Mouse (Mus musculus): ENCODE measurements around the gene Golm1. TPM values are rescaled to one million over a fixed set of nuclear protein-coding genes. Genes with fewer than 3 reads are reported as not detected.

The Golm1 gene
- polyA plus RNA-seq, 1 experiment, result 13.9 TPM

DNA sequence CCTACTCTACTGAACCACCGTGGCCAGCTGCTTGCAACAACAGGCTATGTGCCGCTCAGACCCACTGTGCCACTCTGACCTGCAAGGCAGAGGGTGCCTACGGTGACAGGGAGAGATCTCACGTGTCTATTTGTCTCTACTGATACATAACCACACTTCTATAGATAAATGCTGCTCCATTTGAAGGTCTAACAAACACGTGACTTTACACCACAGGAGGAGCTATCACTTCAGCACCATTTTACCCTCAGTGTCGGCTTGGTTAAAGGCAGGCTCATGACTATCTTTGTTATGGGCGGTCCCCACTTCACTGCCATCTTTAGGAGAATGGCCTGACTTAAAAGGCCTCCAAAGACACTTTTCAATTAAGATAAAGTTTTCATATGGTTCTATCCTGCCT, 7.0 kb upstream of the Golm1 start:
- Histone ChIP-seq H3K27ac (ENCODE audit: control insufficient read depth, insufficient read depth, low read depth, low read length, poor library complexity) (no peak overlapping the region; the same call in 1 of the 2 replicates), H3K4me3 (replicated peaks; ENCODE audit: control insufficient read depth, low read depth, low read length) (no peak overlapping the region), H3K4me1 (ENCODE audit: control insufficient read depth, insufficient read depth, low read length) (peaks cover 1% of the 10 kb centered on the region; the same call in 1 of the 2 replicates)
- TF ChIP-seq CTCF (IDR thresholded peaks at IDR 0.05; ENCODE audit: control insufficient read depth, insufficient read depth, low read length) (no peak), POLR2A (IDR thresholded peaks at IDR 0.05; ENCODE audit: borderline replicate concordance, control insufficient read depth, low read depth, low read length) (no peak)
- 29% methylated on average over 7 of the region's 7 CpGs for WGBS

- Histone ChIP-seq H3K4me3 (replicated peaks; ENCODE audit: control insufficient read depth, low read depth, low read length) (no peak overlapping the region), H3K27ac (ENCODE audit: control insufficient read depth, insufficient read depth, low read depth, low read length, poor library complexity) (no peak overlapping the region), H3K4me1 (ENCODE audit: control insufficient read depth, insufficient read depth, low read length) (peaks cover 1% of the 10 kb centered on the region; the same call in 1 of the 2 replicates)
- TF ChIP-seq POLR2A (IDR thresholded peaks at IDR 0.05; ENCODE audit: borderline replicate concordance, control insufficient read depth, low read depth, low read length) (no peak), CTCF (IDR thresholded peaks at IDR 0.05; ENCODE audit: control insufficient read depth, insufficient read depth, low read length) (no peak)
- 37% methylated on average over 4 of the region's 4 CpGs for WGBS
These were observed 4.3 kb upstream of the Golm1 start for GRCm38 (mm10) chr13:59679908-59680307.

- 67% methylated on average over 4 of the region's 4 CpGs for WGBS
- Histone ChIP-seq H3K27ac (ENCODE audit: control insufficient read depth, insufficient read depth, low read depth, low read length, poor library complexity) (no peak overlapping the region), H3K4me3 (replicated peaks; ENCODE audit: control insufficient read depth, low read depth, low read length) (no peak overlapping the region), H3K4me1 (ENCODE audit: control insufficient read depth, insufficient read depth, low read length) (peaks cover 3% of the 10 kb centered on the region; the same call in 1 of the 2 replicates)
- TF ChIP-seq POLR2A (IDR thresholded peaks at IDR 0.05; ENCODE audit: borderline replicate concordance, control insufficient read depth, low read depth, low read length), result no peak
- TF ChIP-seq CTCF (IDR thresholded peaks at IDR 0.05; ENCODE audit: control insufficient read depth, insufficient read depth, low read length), result no peak
These were observed 3.7 kb upstream of the Golm1 start for GRCm38 (mm10) chr13:59679306-59679705.

- H3K4me1 ChIP-seq (ENCODE audit: control insufficient read depth, insufficient read depth, low read length), result peaks cover 6% of the 10 kb centered on the region; the same call in 1 of the 2 replicates
- H3K4me3 ChIP-seq (replicated peaks; ENCODE audit: control insufficient read depth, low read depth, low read length), result no peak overlapping the region
- no peak overlapping the region for H3K27ac ChIP-seq (ENCODE audit: control insufficient read depth, insufficient read depth, low read depth, low read length, poor library complexity)
- no peak for TF ChIP-seq POLR2A (IDR thresholded peaks at IDR 0.05; ENCODE audit: borderline replicate concordance, control insufficient read depth, low read depth, low read length)
- no peak for TF ChIP-seq CTCF (IDR thresholded peaks at IDR 0.05; ENCODE audit: control insufficient read depth, insufficient read depth, low read length)
- WGBS, result 40% methylated on average over 12 of the region's 12 CpGs
These were observed 962 bp upstream of the Golm1 start for GRCm38 (mm10) chr13:59676316-59677229.

DNA sequence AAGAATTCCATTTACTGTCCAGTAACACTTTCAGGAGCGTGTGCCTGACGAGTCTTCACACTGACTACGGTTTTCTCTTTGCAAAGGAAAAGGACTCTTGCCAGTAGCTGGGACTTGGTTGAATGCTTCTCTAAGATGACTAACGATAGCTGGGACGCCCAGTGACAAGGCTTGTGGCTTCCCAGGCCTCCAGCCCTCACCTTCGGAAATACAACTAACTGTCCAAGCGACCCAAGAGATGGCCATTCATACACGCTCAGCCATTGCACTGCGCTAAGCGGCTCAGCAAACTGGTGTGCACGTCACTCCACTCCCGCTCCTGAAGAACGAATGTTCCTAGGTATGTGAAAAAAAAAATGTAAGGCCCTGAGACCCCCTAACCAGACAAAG, 855 bp downstream of the Golm1 start:
- H3K4me1 ChIP-seq (ENCODE audit: control insufficient read depth, insufficient read depth, low read length), result peaks cover 6% of the 10 kb centered on the region; the same call in 1 of the 2 replicates
- no peak for TF ChIP-seq POLR2A (IDR thresholded peaks at IDR 0.05; ENCODE audit: borderline replicate concordance, control insufficient read depth, low read depth, low read length)
- no peak for TF ChIP-seq CTCF (IDR thresholded peaks at IDR 0.05; ENCODE audit: control insufficient read depth, insufficient read depth, low read length)

DNA sequence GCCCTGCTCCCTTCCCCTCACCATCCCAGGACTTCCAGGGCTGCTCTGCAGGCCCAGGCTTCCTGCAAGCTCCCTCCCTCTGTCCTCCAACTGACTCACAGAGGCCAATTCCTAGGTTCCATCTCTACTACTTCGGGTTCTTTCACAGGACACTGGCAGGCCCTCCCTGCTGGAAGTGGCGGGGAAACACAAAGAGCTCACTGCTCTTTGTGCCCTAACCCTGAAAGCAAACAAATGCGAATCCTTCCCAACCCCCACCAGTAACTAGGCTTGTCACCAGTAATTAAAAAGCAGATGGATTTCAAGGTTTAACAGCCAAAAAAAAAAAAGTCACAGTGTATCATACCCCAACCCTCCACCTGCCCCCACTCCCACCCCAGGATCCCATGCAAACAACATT, 1.4 kb downstream of the Golm1 start:
- H3K27ac ChIP-seq (ENCODE audit: control insufficient read depth, insufficient read depth, low read depth, low read length, poor library complexity), result no peak overlapping the region; the same call in 1 of the 2 replicates
- no peak for TF ChIP-seq POLR2A (IDR thresholded peaks at IDR 0.05; ENCODE audit: borderline replicate concordance, control insufficient read depth, low read depth, low read length)
- no peak for TF ChIP-seq CTCF (IDR thresholded peaks at IDR 0.05; ENCODE audit: control insufficient read depth, insufficient read depth, low read length)
- 54% methylated on average over 3 of the region's 3 CpGs for WGBS
- peak overlapping the region; percentile 87 for H3K4me3 ChIP-seq (replicated peaks; ENCODE audit: control insufficient read depth, low read depth, low read length)
- peaks cover 6% of the 10 kb centered on the region; the same call in 1 of the 2 replicates for H3K4me1 ChIP-seq (ENCODE audit: control insufficient read depth, insufficient read depth, low read length)

More for the DNA sequence above, 855 bp downstream of the Golm1 start:
- 3% methylated on average over 13 of the region's 13 CpGs for WGBS
- peak overlapping the region; percentile 87 for H3K4me3 ChIP-seq (replicated peaks; ENCODE audit: control insufficient read depth, low read depth, low read length)
- peak overlapping the region; percentile 54 for H3K27ac ChIP-seq (ENCODE audit: control insufficient read depth, insufficient read depth, low read depth, low read length, poor library complexity)

DNA sequence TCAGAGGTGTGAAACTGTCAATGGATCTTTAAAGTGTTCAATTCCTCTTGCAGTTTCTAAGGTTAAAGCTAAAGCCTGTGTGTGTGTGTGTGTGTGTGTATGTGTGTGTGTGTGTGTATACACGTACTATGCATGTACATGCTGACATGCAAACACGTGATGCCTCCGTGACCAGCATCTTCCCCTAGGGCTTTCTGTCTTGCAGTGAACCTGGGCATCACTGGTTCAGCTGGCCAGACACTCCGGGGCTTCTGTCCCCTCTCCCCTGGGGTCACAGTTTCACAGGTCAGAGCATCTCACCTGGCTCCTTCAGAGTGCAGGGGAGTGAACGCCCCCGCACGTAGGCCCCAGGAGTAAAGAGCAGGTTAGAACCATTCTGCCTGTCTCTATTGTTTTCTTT, 2.0 kb downstream of the Golm1 start:
- Histone ChIP-seq H3K4me1 (ENCODE audit: control insufficient read depth, insufficient read depth, low read length) (peaks cover 6% of the 10 kb centered on the region; the same call in 1 of the 2 replicates), H3K27ac (ENCODE audit: control insufficient read depth, insufficient read depth, low read depth, low read length, poor library complexity) (no peak overlapping the region; the same call in 1 of the 2 replicates), H3K4me3 (replicated peaks; ENCODE audit: control insufficient read depth, low read depth, low read length) (peak overlapping the region; percentile 9)
- WGBS, result 93% methylated on average over 7 of the region's 7 CpGs
- TF ChIP-seq POLR2A (IDR thresholded peaks at IDR 0.05; ENCODE audit: borderline replicate concordance, control insufficient read depth, low read depth, low read length) (no peak), CTCF (IDR thresholded peaks at IDR 0.05; ENCODE audit: control insufficient read depth, insufficient read depth, low read length) (no peak)

DNA sequence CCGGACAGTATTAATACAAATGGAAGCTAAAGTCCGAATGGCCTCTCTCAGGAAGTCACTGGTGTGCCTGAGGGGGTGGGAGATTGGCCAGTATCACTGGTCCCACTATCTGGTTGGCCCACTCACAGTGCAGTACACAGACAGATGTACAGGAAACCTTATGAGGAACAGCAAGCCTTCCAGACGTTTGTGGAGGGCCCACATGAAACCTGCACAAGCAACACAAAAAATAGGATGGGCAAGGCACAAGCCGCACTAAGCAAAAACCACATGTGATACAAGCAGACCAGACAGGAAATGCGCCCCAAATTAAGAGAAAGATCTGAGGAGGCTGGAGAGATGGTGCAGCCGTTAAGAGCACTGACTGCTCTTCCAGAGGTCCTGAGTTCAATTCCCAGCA, 3.4 kb downstream of the Golm1 start:
- no peak for TF ChIP-seq POLR2A (IDR thresholded peaks at IDR 0.05; ENCODE audit: borderline replicate concordance, control insufficient read depth, low read depth, low read length)
- TF ChIP-seq CTCF (IDR thresholded peaks at IDR 0.05; ENCODE audit: control insufficient read depth, insufficient read depth, low read length), result no peak
- 7% methylated on average over 6 of the region's 6 CpGs for WGBS
- peaks cover 8% of the 10 kb centered on the region; the same call in 1 of the 2 replicates for H3K4me1 ChIP-seq (ENCODE audit: control insufficient read depth, insufficient read depth, low read length)
- H3K4me3 ChIP-seq (replicated peaks; ENCODE audit: control insufficient read depth, low read depth, low read length), result no peak overlapping the region
- H3K27ac ChIP-seq (ENCODE audit: control insufficient read depth, insufficient read depth, low read depth, low read length, poor library complexity), result no peak overlapping the region
